Mouse (Mus musculus): ENCODE results near the gene Edaradd. TPM values are rescaled to one million over a fixed set of nuclear protein-coding genes. Genes with fewer than 3 reads are reported as not detected.

Gene Edaradd
- polyA plus RNA-seq, 1 experiment from 2014 or later = 1.3 TPM

DNA sequence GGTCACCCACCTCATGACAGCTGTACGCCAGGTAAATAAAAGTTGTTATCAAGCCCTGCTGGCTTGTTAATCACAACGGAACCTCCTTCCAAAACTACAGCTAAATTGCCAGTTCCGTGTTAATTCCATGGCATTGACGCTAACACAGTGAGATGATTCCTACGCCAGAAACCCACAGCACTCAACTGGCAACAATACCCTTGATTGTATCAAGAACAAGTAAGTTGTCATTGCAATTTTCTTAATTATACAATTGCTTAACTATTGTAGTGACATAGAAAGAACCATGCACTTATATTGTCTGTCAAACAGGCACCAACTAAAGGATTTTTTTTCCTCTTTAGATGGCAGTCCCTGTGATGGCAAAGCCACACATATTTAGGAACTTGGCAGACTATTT lies 23.0 kb upstream of the Edaradd start:
- WGBS = 77% methylated on average over 5 of the region's 5 CpGs
- no peak overlapping the region for H3K4me2 ChIP-seq
- peaks cover 13% of the 10 kb centered on the region for H3K4me1 ChIP-seq
- H3K4me3 ChIP-seq (replicated peaks) = no peak overlapping the region
- ATAC-seq (ENCODE audit: low FRiP score) = no peak
- H3K36me3 ChIP-seq (replicated peaks) = no peaks in the 10 kb centered on the region
- H3K27ac ChIP-seq = no peak overlapping the region
- no peaks in the 10 kb centered on the region for H3K9me3 ChIP-seq
- no peak overlapping the region for H3K9ac ChIP-seq
- H3K27me3 ChIP-seq = peaks cover 14% of the 10 kb centered on the region

DNA sequence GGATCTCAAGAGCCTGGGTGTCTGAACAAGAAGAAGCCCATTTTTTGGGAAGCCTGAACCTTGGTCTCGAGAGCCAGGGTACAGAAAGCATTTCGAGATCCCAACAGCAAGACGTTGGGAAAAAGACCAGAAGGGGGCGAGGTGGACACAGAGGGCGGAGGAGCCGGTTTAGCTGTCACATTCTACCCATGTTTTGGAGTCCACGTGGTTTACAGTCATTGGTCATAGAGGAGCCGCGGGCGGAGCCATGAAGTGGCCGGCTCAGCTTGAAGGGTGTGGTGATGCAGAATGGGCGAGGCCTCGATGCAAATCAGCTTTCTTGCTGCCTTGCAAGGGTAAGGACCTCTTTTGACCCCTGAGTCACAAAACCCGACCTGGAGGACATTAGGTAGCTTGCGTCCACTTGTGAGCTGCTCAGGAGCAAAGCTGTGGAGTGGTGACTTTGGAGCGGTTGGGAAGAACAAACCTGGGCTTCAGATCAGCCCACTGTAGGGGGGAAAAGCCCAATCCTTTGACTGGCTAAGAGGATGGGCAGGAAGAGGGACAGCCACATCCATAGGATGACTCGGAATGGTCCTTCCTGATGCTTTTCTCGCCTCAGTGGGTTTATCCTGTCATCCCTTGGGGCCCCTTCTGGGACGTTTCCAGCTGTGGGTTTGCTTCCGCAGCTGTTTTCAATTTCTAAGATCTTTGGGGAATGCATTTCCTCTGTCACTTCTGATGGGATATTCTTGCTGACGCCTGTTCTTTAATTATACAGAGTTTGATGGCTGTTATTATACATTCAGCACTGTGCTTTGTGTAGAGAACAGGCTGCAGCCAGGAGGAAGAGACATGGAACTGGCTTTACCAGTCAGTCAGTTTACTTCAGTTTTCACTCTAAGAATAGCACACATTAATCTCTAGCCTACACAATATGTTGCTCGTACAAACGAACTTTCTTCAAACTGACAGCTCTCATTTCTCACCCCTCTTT lies 22.1 kb upstream of the Edaradd start:
- H3K4me1 ChIP-seq = peaks cover 13% of the 10 kb centered on the region
- no peaks in the 10 kb centered on the region for H3K36me3 ChIP-seq (replicated peaks)
- no peak overlapping the region for H3K4me3 ChIP-seq (replicated peaks)
- 0 out of 2 replicates have a peak, but pooled peaks have one; percentile 56 for ATAC-seq (ENCODE audit: low FRiP score)
- peak overlapping the region; percentile 29 for H3K4me2 ChIP-seq
- H3K27ac ChIP-seq = no peak overlapping the region
- H3K9me3 ChIP-seq = no peaks in the 10 kb centered on the region
- H3K27me3 ChIP-seq = peaks cover 14% of the 10 kb centered on the region
- H3K9ac ChIP-seq = no peak overlapping the region
- 12% methylated on average over 23 of the region's 23 CpGs for WGBS

DNA sequence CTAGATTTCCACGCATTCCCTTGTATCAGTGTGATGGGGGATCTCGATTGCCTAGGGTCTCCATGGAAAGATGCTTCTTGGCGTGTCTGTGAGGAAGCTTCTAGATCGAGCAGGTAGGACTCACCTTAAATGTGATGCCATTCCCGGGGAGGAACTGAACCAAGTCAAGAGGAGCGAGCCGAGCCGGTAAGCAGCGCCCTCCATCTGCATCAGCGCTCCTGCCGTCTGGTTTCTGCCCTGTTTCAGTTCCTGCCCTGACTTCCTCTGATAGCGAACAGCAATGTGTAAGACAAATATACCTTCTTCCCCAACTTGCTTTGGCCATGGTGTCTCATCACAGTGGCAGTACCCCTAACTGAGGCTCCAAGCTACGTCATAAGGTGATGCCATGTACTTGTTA lies 19.9 kb upstream of the Edaradd start:
- Histone ChIP-seq H3K4me3 (replicated peaks) (no peak overlapping the region), H3K4me2 (peak overlapping the region; percentile 22), H3K27ac (no peak overlapping the region), H3K9me3 (0 out of 2 replicates have a peak, but pooled peaks cover 2% of the 10 kb centered on the region), H3K9ac (no peak overlapping the region), H3K4me1 (peaks cover 13% of the 10 kb centered on the region), H3K36me3 (replicated peaks) (no peaks in the 10 kb centered on the region), H3K27me3 (peaks cover 14% of the 10 kb centered on the region)
- WGBS = 52% methylated on average over 13 of the region's 13 CpGs
- ATAC-seq (ENCODE audit: low FRiP score) = no peak

DNA sequence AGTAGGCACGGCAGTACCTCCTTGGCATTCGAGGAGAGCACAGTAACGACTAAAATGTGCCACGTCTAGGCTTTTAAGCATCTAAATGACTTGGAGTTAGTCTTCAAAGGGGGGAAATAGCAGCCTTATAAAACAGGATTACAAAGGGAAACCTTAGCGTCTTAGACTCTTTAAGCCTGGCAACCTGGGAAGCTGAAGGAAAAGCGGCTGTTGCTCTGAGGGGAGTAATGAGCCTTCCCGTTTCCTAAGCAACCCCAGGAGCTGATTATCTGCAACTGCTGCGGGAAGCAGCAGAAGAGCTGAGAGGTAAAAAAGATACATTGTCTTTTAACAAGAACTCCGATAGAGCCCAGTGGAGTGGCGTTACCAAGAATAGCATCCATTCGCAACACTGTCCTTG lies 19.5 kb upstream of the Edaradd start:
- Histone ChIP-seq H3K4me2 (peak overlapping the region; percentile 22), H3K4me3 (replicated peaks) (no peak overlapping the region), H3K4me1 (peaks cover 13% of the 10 kb centered on the region), H3K27me3 (peaks cover 14% of the 10 kb centered on the region), H3K9ac (no peak overlapping the region), H3K9me3 (0 out of 2 replicates have a peak, but pooled peaks cover 2% of the 10 kb centered on the region), H3K27ac (no peak overlapping the region), H3K36me3 (replicated peaks) (no peaks in the 10 kb centered on the region)
- no peak for ATAC-seq (ENCODE audit: low FRiP score)
- 9% methylated on average over 11 of the region's 11 CpGs for WGBS

DNA sequence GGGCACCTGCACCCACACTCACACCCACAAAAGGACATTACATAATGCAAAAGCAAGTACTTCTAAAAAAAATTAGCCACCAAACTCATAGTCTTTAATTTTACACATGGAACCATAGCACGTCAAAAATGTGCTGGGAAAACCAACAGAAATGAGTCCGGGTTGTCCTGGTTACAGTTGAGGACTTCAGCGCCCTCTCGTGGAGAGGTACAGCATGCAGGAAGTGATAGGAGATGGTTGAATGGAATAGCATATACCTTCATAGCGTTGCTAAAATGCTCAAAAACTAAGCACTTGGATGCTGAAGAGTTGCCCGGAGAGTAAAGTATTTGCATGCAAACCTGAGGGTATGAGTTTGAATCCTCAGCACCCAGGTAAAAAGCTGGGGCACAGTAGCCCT lies 17.7 kb upstream of the Edaradd start:
- 72% methylated on average over 6 of the region's 6 CpGs for WGBS
- Histone ChIP-seq H3K9me3 (0 out of 2 replicates have a peak, but pooled peaks cover 2% of the 10 kb centered on the region), H3K27ac (no peak overlapping the region), H3K4me1 (peaks cover 13% of the 10 kb centered on the region), H3K27me3 (peaks cover 14% of the 10 kb centered on the region), H3K4me3 (replicated peaks) (no peak overlapping the region), H3K4me2 (no peak overlapping the region), H3K36me3 (replicated peaks) (no peaks in the 10 kb centered on the region), H3K9ac (no peak overlapping the region)
- no peak for ATAC-seq (ENCODE audit: low FRiP score)

DNA sequence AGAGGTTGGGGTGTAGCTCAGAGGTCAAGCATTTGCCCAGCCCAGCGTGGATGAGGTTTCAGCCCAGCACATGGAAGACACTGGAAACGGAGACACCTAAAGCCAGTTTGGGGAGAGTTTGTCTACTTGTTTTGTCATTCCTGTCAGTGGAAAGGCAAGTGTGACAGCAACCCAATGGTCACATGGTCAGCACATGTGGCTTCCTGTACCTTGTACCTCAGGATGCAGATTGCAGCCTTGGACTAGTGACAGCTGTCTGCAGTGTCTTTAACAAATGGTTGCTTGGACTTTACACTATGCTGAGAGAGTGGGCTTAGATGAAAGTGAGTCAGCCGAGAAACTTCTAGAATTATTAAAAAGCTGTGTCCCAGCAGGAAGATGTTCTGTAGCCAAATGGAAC lies 14.4 kb upstream of the Edaradd start:
- Histone ChIP-seq H3K27me3 (no peaks in the 10 kb centered on the region), H3K9ac (no peak overlapping the region), H3K4me1 (no peaks in the 10 kb centered on the region), H3K4me3 (replicated peaks) (no peak overlapping the region), H3K27ac (no peak overlapping the region), H3K4me2 (no peak overlapping the region), H3K9me3 (0 out of 2 replicates have a peak, but pooled peaks cover 2% of the 10 kb centered on the region), H3K36me3 (replicated peaks) (no peaks in the 10 kb centered on the region)
- no peak for ATAC-seq (ENCODE audit: low FRiP score)
- WGBS = 87% methylated on average over 3 of the region's 3 CpGs

DNA sequence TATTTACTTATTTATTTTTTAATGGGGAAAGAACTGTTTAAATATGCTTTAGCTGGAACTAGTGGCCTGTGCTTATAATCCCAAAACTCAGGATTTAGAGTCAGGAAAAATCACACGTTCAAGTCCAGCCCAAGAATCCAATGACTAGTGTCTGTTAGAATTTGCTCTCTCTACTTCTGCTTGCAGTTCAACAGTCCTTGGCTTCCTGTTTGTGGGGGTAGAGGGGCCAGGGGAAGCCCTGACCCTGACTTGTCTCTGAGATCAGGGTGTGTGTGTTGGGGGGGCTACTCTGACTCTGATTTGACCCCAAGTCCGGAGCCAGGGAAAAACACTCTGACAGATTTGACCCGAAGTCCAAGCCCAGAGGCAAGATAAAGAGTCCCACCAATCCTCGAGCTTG lies 5.4 kb upstream of the Edaradd start:
- Histone ChIP-seq H3K9me3 (no peaks in the 10 kb centered on the region), H3K36me3 (replicated peaks) (no peaks in the 10 kb centered on the region), H3K4me3 (replicated peaks) (no peak overlapping the region), H3K27ac (no peak overlapping the region), H3K9ac (no peak overlapping the region), H3K4me2 (no peak overlapping the region), H3K27me3 (peaks cover 5% of the 10 kb centered on the region), H3K4me1 (no peaks in the 10 kb centered on the region)
- WGBS = 94% methylated on average over 4 of the region's 4 CpGs
- ATAC-seq (ENCODE audit: low FRiP score) = no peak

DNA sequence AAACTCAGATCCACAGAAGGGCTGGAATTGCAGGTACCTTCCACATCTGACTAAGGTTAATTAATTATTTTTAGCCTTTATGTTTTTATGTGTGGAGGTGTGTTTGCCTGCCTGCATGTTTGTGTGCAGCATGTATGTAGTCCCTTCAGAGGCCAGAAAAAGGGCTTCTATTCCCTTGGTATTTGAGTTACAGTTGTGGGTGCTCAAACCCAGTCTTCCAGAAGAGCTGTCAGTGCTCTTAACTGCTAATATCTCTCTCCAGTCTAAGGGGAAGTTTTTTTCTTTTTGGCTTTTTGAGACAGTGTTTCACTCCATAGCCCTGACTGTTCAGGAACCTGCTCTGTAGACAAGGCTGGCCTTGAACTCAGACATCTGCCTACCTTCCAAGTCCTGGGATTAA lies 2.1 kb upstream of the Edaradd start:
- H3K4me1 ChIP-seq = 0 out of 2 replicates have a peak, but pooled peaks cover 3% of the 10 kb centered on the region
- no peak for ATAC-seq (ENCODE audit: low FRiP score)
- no peak overlapping the region for H3K9ac ChIP-seq
- peaks cover 27% of the 10 kb centered on the region for H3K27me3 ChIP-seq
- H3K4me3 ChIP-seq (replicated peaks) = no peak overlapping the region
- H3K27ac ChIP-seq = no peak overlapping the region
- no peaks in the 10 kb centered on the region for H3K9me3 ChIP-seq
- H3K4me2 ChIP-seq = no peak overlapping the region
- H3K36me3 ChIP-seq (replicated peaks) = no peaks in the 10 kb centered on the region

DNA sequence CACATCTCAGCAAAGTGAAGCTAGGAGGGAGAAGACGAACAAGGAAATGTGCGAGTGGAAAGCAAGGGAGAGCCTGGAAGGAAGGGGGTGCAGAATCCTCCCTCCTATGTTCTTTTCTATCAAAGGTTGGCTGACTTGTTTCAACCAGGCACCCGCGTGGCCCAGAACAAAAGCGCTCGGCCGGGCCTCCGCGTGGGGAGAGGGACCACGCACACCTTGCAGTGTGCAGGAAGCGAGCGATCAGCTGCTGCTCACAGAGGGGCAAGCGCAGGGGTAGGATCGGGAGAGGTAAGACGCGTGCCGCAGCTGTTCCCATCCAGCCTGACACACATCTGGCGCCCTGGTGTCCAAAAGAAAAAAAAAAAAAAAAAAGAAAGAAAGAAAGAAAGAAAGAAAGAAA lies 867 bp downstream of the Edaradd start:
- peaks cover 34% of the 10 kb centered on the region for H3K27me3 ChIP-seq
- 0 out of 2 replicates have a peak, but pooled peaks cover 3% of the 10 kb centered on the region for H3K4me1 ChIP-seq
- WGBS = 3% methylated on average over 18 of the region's 18 CpGs
- H3K9me3 ChIP-seq = no peaks in the 10 kb centered on the region
- ATAC-seq (ENCODE audit: low FRiP score) = peak; percentile 61; the same call in 1 of the 2 replicates
- H3K9ac ChIP-seq = no peak overlapping the region
- no peaks in the 10 kb centered on the region for H3K36me3 ChIP-seq (replicated peaks)
- H3K4me3 ChIP-seq (replicated peaks) = peak overlapping the region; percentile 53
- H3K27ac ChIP-seq = no peak overlapping the region
- H3K4me2 ChIP-seq = peak overlapping the region; percentile 95

DNA sequence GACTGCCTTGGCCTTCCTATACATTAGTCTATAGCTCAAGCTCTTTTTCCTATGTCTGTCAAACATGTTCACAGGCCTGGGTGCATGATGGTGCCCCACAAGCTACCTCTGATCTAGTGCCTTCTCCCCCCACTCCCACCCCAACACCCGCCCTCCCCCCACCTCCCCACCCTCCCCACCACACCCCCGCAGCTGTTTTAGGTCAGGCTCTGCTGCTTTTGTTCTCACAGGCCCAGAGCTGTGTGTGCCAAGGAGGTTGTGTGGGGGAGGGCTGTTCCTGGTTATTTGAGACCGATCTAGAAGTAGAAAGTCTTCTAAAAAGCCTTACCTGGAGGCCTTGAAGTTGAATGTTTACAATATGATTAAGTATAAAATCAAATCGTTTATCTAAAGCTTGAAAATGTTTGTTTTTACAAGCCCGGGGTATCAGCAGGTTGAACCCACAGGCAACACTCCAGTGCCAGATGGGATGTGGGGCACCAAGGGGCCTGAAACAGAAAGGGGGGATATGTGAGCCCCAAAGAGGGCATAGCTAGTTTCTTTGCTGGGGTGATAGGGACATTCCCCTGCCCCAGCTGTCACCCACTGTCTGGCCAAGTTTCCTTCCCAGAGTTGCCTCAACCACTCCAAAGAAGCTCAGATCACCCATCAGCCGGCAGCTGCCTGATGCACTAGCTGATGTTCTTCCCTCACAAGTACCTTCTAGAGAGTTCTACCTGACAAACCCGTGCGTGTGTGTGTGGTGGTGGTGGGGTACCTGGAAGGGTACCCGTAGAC lies 8.9 kb downstream of the Edaradd start:
- Histone ChIP-seq H3K27ac (no peak overlapping the region), H3K9me3 (no peaks in the 10 kb centered on the region), H3K4me1 (no peaks in the 10 kb centered on the region), H3K36me3 (replicated peaks) (no peaks in the 10 kb centered on the region), H3K4me3 (replicated peaks) (no peak overlapping the region), H3K27me3 (no peaks in the 10 kb centered on the region), H3K4me2 (no peak overlapping the region), H3K9ac (no peak overlapping the region)
- no peak for ATAC-seq (ENCODE audit: low FRiP score)
- 69% methylated on average over 9 of the region's 9 CpGs for WGBS

DNA sequence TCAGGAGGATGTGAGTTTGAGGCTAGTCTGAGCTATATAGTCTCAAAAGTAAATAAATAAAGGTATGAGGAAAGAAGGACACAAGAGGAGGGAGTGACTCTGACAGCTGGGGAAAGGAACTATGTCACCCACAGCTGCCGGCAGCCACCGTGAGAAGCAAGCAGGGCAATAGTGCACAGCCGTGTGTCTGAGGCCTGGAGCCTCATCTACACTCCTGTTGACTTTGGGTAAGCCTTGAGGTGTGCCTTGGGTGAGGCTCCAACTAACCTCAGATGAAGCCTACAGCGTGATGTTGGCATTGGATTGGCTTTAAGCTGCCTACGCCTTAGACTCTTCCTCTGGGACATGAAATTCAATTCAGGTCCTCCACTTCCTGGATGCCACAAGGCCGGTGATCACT lies 10.2 kb downstream of the Edaradd start:
- Histone ChIP-seq H3K9me3 (no peaks in the 10 kb centered on the region), H3K9ac (no peak overlapping the region), H3K27me3 (no peaks in the 10 kb centered on the region), H3K27ac (no peak overlapping the region), H3K4me2 (no peak overlapping the region), H3K4me1 (no peaks in the 10 kb centered on the region), H3K4me3 (replicated peaks) (no peak overlapping the region), H3K36me3 (replicated peaks) (no peaks in the 10 kb centered on the region)
- WGBS = 94% methylated on average over 6 of the region's 6 CpGs
- ATAC-seq (ENCODE audit: low FRiP score) = no peak

DNA sequence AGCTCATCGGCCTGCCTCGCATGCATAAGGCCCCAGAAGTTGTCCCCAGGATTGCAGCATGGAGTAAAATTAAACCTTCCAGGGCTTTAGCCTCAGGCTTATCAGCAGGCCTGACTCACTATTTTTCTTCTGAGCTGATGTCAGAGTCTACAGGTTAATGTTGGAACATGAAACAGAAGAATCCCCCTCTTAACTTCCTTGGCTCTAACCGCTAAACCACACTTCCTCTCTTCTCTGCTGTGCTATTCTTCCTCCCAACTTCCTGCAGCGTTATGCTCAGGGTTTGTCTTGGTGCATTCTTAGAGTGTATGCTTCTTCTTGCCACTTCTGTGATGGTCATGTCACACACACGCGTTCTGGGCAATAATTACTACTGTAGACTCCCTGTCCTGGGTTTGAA lies 12.8 kb downstream of the Edaradd start:
- Histone ChIP-seq H3K9me3 (no peaks in the 10 kb centered on the region), H3K4me3 (replicated peaks) (no peak overlapping the region), H3K27ac (no peak overlapping the region), H3K27me3 (no peaks in the 10 kb centered on the region), H3K36me3 (replicated peaks) (no peaks in the 10 kb centered on the region), H3K4me2 (no peak overlapping the region), H3K9ac (no peak overlapping the region), H3K4me1 (peaks cover 9% of the 10 kb centered on the region)
- ATAC-seq (ENCODE audit: low FRiP score) = no peak
- 93% methylated on average over 6 of the region's 6 CpGs for WGBS

Measured in forebrain, embryonic 12.5 days (tissue).